Mouse (Mus musculus): ENCODE measurements around the gene Akap2. TPM values are rescaled to one million over a fixed set of nuclear protein-coding genes. Genes with fewer than 3 reads are reported as not detected.

The Akap2 gene
- polyA plus RNA-seq, 1 experiment from 2014 or later = 48.5 TPM

DNA sequence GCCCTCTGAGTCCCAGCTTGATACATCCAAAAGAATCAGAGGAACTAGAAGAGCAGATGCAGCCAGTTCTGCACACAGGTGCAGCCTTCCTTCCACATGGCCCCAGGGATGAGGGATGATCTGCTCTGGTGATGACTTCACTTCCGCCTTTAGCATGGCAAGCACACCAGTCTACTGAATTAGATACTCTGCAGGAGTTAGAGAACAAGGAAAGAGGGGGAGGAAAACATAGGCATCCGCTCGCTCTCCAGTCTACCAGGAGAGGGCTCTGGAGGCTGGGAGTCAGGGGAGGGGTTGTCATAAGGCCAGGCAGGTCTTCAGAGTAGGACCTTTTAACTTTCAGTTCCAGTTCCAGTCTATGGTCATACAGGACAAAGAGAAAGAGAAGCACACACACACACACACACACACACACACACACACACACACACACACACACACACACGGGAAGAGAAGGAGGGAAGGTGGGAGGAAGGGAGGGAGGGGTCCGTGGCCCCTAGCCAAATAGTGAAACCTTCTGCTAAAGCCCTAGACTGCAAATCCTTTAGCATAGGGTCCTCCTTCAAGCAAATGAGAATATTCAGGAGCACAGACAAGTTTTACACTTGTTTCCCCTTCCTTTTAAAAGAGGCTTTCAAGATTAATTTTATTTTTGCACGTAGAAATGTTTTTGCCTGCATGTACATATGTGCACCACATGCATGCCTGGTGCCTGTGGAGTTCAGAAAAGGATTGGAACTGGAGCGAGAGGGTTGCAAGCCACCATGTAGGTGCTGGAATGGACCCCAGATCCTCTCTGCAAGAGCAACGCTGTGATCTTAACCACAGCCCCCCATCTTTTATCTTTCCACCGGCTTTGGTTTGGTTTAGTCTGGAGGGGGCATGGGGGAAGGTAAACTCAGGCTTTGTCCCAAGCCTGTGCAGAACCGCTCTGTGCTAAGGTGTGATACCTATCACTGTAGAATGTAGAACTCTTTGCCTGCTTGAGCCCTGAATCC, 197.0 kb downstream of the Akap2 start:
- ATAC-seq (replicated peaks; ENCODE audit: insufficient number of reproducible peaks, insufficient read depth, low FRiP score, low read depth) = no peak
- Histone ChIP-seq H3K4me3 (no peak overlapping the region), H3K4me1 (replicated peaks) (peaks cover 21% of the 10 kb centered on the region), H3K9me3 (replicated peaks) (no peaks in the 10 kb centered on the region), H3K4me2 (no peak overlapping the region), H3K9ac (no peak overlapping the region), H3K27ac (no peak overlapping the region), H3K36me3 (no peaks in the 10 kb centered on the region), H3K27me3 (no peaks in the 10 kb centered on the region)
- WGBS = 66% methylated on average over 10 of the region's 10 CpGs

- peaks cover 21% of the 10 kb centered on the region for H3K4me1 ChIP-seq (replicated peaks)
- H3K9ac ChIP-seq = no peak overlapping the region
- H3K27me3 ChIP-seq = no peaks in the 10 kb centered on the region
- no peak overlapping the region for H3K27ac ChIP-seq
- no peaks in the 10 kb centered on the region for H3K36me3 ChIP-seq
- no peaks in the 10 kb centered on the region for H3K9me3 ChIP-seq (replicated peaks)
- WGBS = 33% methylated on average over 17 of the region's 17 CpGs
- peak overlapping the region; percentile 59 for H3K4me2 ChIP-seq
- peak overlapping the region; percentile 32 for H3K4me3 ChIP-seq
- ATAC-seq (replicated peaks; ENCODE audit: insufficient number of reproducible peaks, insufficient read depth, low FRiP score, low read depth) = no peak
Measured at GRCm38 (mm10) chr4:57915216-57915965, 197.9 kb downstream of the Akap2 start.

GRCm38 (mm10) chr4:57916201-57916661, 198.8 kb downstream of the Akap2 start, which contains the start of gene D630039A03Rik:
TSS of gene D630039A03Rik (minus strand) at chr4:57916297.
- Histone ChIP-seq H3K9ac (0 out of 2 replicates have a peak within 1 kb of the TSS, but pooled peaks have one; percentile 9), H3K4me1 (replicated peaks) (peaks cover 21% of the 10 kb centered on the region), H3K4me3 (peak within 1 kb of the TSS; percentile 32), H3K4me2 (peak within 1 kb of the TSS; percentile 59), H3K27ac (0 out of 2 replicates have a peak within 1 kb of the TSS, but pooled peaks have one; percentile 4), H3K27me3 (no peaks in the 10 kb centered on the region), H3K36me3 (no peaks in the 10 kb centered on the region), H3K9me3 (replicated peaks) (no peaks in the 10 kb centered on the region)
- ATAC-seq (replicated peaks; ENCODE audit: insufficient number of reproducible peaks, insufficient read depth, low FRiP score, low read depth) = no peak
- 9% methylated on average over 9 of the region's 9 CpGs for WGBS

DNA sequence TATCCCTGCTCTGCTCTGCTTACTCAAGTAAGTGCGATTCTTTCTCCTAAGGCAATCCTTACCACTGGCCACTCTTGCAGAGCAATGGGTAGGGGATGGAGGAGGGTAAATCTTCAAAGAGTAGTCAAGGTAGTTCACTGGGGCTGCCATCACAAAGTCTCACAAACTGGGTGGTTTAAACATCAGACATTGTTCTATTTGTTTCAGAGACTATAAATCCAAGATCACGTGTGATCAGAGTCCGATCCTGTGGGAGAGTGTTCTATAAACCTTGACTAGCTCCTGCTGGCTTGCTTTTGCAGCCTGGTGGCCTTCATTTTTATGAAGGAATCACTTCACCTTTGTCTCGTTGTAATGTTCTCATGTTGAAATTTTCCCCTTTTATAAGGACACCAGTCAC, 199.3 kb downstream of the Akap2 start:
- no peak for ATAC-seq (replicated peaks; ENCODE audit: insufficient number of reproducible peaks, insufficient read depth, low FRiP score, low read depth)
- H3K36me3 ChIP-seq = no peaks in the 10 kb centered on the region
- WGBS = 76% methylated on average over 4 of the region's 4 CpGs
- peak overlapping the region; percentile 59 for H3K4me2 ChIP-seq
- H3K9ac ChIP-seq = no peak overlapping the region
- 0 out of 2 replicates have a peak overlapping the region, but pooled peaks have one; percentile 32 for H3K4me3 ChIP-seq
- H3K4me1 ChIP-seq (replicated peaks) = peaks cover 21% of the 10 kb centered on the region
- H3K27me3 ChIP-seq = no peaks in the 10 kb centered on the region
- no peaks in the 10 kb centered on the region for H3K9me3 ChIP-seq (replicated peaks)
- H3K27ac ChIP-seq = 0 out of 2 replicates have a peak overlapping the region, but pooled peaks have one; percentile 4

DNA sequence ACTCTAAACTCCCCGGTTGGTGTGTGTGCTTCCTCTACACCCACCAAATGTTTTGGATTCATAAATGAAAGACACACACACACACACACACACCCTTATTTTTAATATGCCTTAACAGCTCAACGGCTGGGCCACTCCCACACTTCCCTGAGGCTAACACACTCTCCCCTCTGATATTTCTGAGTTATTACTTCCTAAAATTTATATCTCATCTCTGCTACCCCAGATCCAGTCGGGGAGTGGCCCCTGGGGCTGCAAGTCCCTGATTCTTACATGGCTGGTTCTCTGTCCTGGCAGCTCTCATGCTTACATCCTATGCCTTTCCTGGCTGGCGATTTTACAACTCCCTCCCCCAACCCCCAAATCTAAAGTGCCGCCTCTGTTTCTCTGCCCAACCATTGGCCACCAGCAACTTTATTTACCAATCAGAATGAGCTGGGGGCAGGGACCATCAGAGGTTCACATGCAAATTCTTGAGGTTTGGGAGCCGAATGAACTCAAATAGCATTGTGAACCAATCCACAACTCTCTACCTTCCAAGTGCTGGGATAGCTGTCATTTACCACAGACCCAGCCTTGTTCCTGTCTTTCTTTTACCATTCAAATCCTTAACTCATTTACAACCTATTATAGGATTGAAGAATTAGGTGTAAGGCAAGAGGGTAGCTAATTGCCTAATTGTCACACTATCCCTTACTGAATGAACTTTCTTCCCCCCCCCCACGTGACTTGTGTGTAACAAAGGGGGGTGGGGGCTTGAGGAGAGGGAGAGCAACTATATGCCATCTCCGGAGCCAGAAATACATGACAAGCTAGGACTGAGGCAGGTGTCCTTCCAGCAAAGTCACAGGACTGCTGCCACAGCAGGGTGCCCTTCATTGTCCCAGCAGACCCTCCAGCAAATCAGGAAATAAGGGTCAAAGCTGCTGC, 202.3 kb downstream of the Akap2 start:
- H3K9ac ChIP-seq = no peak overlapping the region
- peaks cover 19% of the 10 kb centered on the region for H3K4me1 ChIP-seq (replicated peaks)
- H3K9me3 ChIP-seq (replicated peaks) = no peaks in the 10 kb centered on the region
- 36% methylated on average over 8 of the region's 8 CpGs for WGBS
- no peak overlapping the region for H3K27ac ChIP-seq
- H3K36me3 ChIP-seq = no peaks in the 10 kb centered on the region
- no peak for ATAC-seq (replicated peaks; ENCODE audit: insufficient number of reproducible peaks, insufficient read depth, low FRiP score, low read depth)
- H3K4me3 ChIP-seq = no peak overlapping the region
- H3K4me2 ChIP-seq = no peak overlapping the region
- H3K27me3 ChIP-seq = no peaks in the 10 kb centered on the region

- peaks cover 14% of the 10 kb centered on the region for H3K4me1 ChIP-seq (replicated peaks)
- no peak overlapping the region for H3K9ac ChIP-seq
- H3K27me3 ChIP-seq = no peaks in the 10 kb centered on the region
- H3K9me3 ChIP-seq (replicated peaks) = no peaks in the 10 kb centered on the region
- WGBS = 85% methylated on average over 1 of the region's 1 CpGs
- no peak overlapping the region for H3K4me3 ChIP-seq
- H3K36me3 ChIP-seq = no peaks in the 10 kb centered on the region
- H3K27ac ChIP-seq = no peak overlapping the region
- no peak overlapping the region for H3K4me2 ChIP-seq
- ATAC-seq (replicated peaks; ENCODE audit: insufficient number of reproducible peaks, insufficient read depth, low FRiP score, low read depth) = no peak
Measured at GRCm38 (mm10) chr4:57920522-57920921, 203.1 kb downstream of the Akap2 start.

DNA sequence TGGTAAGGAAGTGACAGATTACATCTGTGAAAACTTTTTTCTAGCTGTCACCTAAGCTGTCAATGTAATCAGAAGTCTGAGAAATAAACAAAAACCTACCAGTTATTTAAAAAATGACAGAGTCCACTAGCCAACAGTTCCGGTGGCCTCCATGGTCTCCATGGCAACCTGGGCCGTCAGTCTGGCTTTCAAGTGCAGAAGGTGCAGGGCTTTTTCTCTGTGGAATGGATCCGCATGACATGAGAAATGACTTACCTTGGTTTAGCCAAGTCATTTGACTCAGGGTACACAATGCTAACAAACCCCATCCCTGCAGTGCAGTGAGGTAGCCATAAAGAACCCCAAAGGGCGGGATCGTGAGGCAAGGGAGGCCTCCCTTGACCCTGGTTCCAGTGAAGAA, 204.7 kb downstream of the Akap2 start:
- no peak for ATAC-seq (replicated peaks; ENCODE audit: insufficient number of reproducible peaks, insufficient read depth, low FRiP score, low read depth)
- Histone ChIP-seq H3K4me1 (replicated peaks) (no peaks in the 10 kb centered on the region), H3K4me2 (no peak overlapping the region), H3K36me3 (no peaks in the 10 kb centered on the region), H3K27me3 (no peaks in the 10 kb centered on the region), H3K9ac (no peak overlapping the region), H3K27ac (no peak overlapping the region), H3K4me3 (no peak overlapping the region), H3K9me3 (replicated peaks) (no peaks in the 10 kb centered on the region)
- 58% methylated on average over 5 of the region's 5 CpGs for WGBS

GRCm38 (mm10) chr4:57924556-57925071, 207.2 kb downstream of the Akap2 start:
- Histone ChIP-seq H3K27ac (no peak overlapping the region), H3K4me3 (no peak overlapping the region), H3K4me2 (no peak overlapping the region), H3K4me1 (replicated peaks) (no peaks in the 10 kb centered on the region), H3K36me3 (no peaks in the 10 kb centered on the region), H3K9ac (no peak overlapping the region), H3K9me3 (replicated peaks) (no peaks in the 10 kb centered on the region), H3K27me3 (no peaks in the 10 kb centered on the region)
- whole genome bisulfite sequencing = 75% methylated on average over 6 of the region's 6 CpGs
- no peak for ATAC-seq (replicated peaks; ENCODE audit: insufficient number of reproducible peaks, insufficient read depth, low FRiP score, low read depth)

DNA sequence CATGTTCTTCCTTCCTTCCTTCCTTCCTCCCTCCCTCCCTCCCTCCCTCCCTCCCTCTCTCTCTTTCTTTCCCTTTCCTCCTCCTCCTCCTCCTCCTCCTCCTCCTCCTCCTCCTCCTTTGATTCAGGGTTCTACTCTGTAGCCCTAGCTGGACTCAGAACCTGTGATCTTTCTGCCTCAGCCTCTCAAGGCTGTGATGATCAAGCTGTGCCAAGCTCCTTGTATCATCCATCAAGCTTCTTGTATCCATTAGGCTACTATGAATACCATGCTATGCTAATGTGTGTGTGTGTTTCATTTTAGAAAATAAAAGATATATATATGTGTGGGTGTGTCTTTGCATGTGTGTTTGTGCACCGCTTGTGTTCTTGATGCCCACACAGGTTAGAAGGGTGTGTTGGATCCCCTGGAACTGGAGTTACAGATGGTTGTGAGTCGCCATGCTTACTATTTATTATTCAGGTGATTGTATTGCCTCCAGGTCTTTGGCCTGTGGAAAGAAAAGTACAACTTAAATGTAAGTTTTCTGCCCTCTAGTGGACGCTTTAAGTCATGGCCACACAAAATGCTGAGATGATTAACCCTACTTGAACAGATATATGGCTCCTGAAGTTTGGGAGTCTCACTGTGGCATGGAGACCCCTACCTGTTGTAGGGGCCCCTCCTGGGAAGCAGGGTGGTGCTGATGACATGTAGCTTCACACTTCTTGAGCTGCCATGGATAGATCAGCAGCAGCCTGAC, 210.2 kb downstream of the Akap2 start:
- Histone ChIP-seq H3K27me3 (no peaks in the 10 kb centered on the region), H3K4me2 (no peak overlapping the region), H3K27ac (no peak overlapping the region), H3K4me1 (replicated peaks) (no peaks in the 10 kb centered on the region), H3K9ac (no peak overlapping the region), H3K4me3 (no peak overlapping the region), H3K9me3 (replicated peaks) (no peaks in the 10 kb centered on the region), H3K36me3 (no peaks in the 10 kb centered on the region)
- WGBS = 26% methylated on average over 3 of the region's 3 CpGs
- no peak for ATAC-seq (replicated peaks; ENCODE audit: insufficient number of reproducible peaks, insufficient read depth, low FRiP score, low read depth)
